Mouse (Mus musculus) thymus, adult 18-20 months (tissue): ENCODE data around the gene Nid1.
"Not testable (repeated sequence)": the region's sequence is repeated elsewhere in the genome, so short reads cannot be mapped to it uniquely, and the experiment has no call there.

Experiments
- DNase-seq, 2 experiments: peaks; one replicate each; pipeline ENCODE4 v3.0.0; 2022; ENCODE audit warnings: mixed read lengths in 2 of 2

Gene Nid1

GRCm38 (mm10) chr13:13437460-13438015 is at the start of gene Nid1:
TSS of gene Nid1 (plus strand) at chr13:13437551.
- DNase-seq = not testable (repeated sequence)

- peak; percentile 15 for DNase-seq
These were observed 43.9 kb upstream of the Nid1 start, which contains the start of gene Gpr137b for GRCm38 (mm10) chr13:13393228-13394095. TSS of gene Gpr137b (minus strand) at chr13:13394014.

GRCm38 (mm10) chr13:13394096-13394395 is 43.3 kb upstream of the Nid1 start:
- not testable (repeated sequence) for DNase-seq

GRCm38 (mm10) chr13:13400851-13401250 is 36.5 kb upstream of the Nid1 start:
- DNase-seq = not testable (repeated sequence)

GRCm38 (mm10) chr13:13402818-13403217 is 34.5 kb upstream of the Nid1 start:
- DNase-seq = not testable (repeated sequence)

GRCm38 (mm10) chr13:13403366-13403765 is 34.0 kb upstream of the Nid1 start:
- not testable (repeated sequence) for DNase-seq

- DNase-seq = not testable (repeated sequence)
These were observed 33.5 kb upstream of the Nid1 start for GRCm38 (mm10) chr13:13403839-13404238.

- DNase-seq = not testable (repeated sequence)
These were observed 32.7 kb upstream of the Nid1 start for GRCm38 (mm10) chr13:13404517-13405155.

GRCm38 (mm10) chr13:13405511-13405910 is 31.8 kb upstream of the Nid1 start:
- DNase-seq = not testable (repeated sequence)

- DNase-seq = no peak
These were observed 23.1 kb upstream of the Nid1 start for GRCm38 (mm10) chr13:13414206-13414605.

- not testable (repeated sequence) for DNase-seq
These were observed 22.0 kb upstream of the Nid1 start for GRCm38 (mm10) chr13:13415120-13416006.

- DNase-seq = not testable (repeated sequence)
These were observed 21.4 kb upstream of the Nid1 start for GRCm38 (mm10) chr13:13416007-13416337.

GRCm38 (mm10) chr13:13418859-13419258 is 18.5 kb upstream of the Nid1 start:
- DNase-seq = not testable (repeated sequence)

GRCm38 (mm10) chr13:13423301-13423700 is 14.1 kb upstream of the Nid1 start:
- DNase-seq = not testable (repeated sequence)

- not testable (repeated sequence) for DNase-seq
These were observed 1.2 kb upstream of the Nid1 start for GRCm38 (mm10) chr13:13436161-13436560.

GRCm38 (mm10) chr13:13438112-13438953 is 982 bp downstream of the Nid1 start:
- DNase-seq = not testable (repeated sequence)

- DNase-seq = not testable (repeated sequence)
These were observed 8.2 kb downstream of the Nid1 start for GRCm38 (mm10) chr13:13445601-13446000.

- not testable (repeated sequence) for DNase-seq
These were observed 9.5 kb downstream of the Nid1 start for GRCm38 (mm10) chr13:13446711-13447443.

- DNase-seq = not testable (repeated sequence)
These were observed 12.6 kb downstream of the Nid1 start for GRCm38 (mm10) chr13:13449981-13450380.

- not testable (repeated sequence) for DNase-seq
These were observed 13.6 kb downstream of the Nid1 start for GRCm38 (mm10) chr13:13450931-13451330.

GRCm38 (mm10) chr13:13453332-13453731 is 16.0 kb downstream of the Nid1 start:
- not testable (repeated sequence) for DNase-seq
